In genomic region chr2:25402972-25403601, GRCm38 (mm10) we compare ENCODE assay signal across 8 mouse cellular contexts. TPM values are rescaled to one million over a fixed set of nuclear protein-coding genes. Genes with fewer than 3 reads are reported as not detected.
A peak's percentile ranks its signal among the peaks of the same experiment; 100 is the strongest.
DNase-seq lines count a peak whose midpoint lies in the region; ATAC-seq and TF ChIP-seq lines count a peak whose summit lies in the region.

No protein-coding gene starts in this region.

- peak overlapping the region; percentile 90 for H3K4me3 ChIP-seq in gastrocnemius, adult 2 months
- H3K4me3 ChIP-seq in hindbrain, postnatal 0 days (ENCODE audit: low read length), result peak overlapping the region; percentile 96
- H3K4me3 ChIP-seq in lung, postnatal 0 days (ENCODE audit: low read depth, low read length), result peak overlapping the region; percentile 44

- H3K27ac ChIP-seq in gastrocnemius, adult 2 months, result peak overlapping the region; percentile 84
- peak overlapping the region; percentile 91 for H3K27ac ChIP-seq in hindbrain, postnatal 0 days
- no peak overlapping the region for H3K27ac ChIP-seq in lung, postnatal 0 days (ENCODE audit: low read length)

- TF ChIP-seq EP300 in lung, postnatal 0 days (IDR thresholded peaks at IDR 0.05), result no peak

- 0% methylated on average over 38 of the region's 54 CpGs for WGBS in hindbrain, postnatal 0 days
- 6% methylated on average over 50 of the region's 54 CpGs for WGBS in lung, postnatal 0 days

- TF ChIP-seq CTCF in Patski (IDR thresholded peaks at IDR 0.05), result no peak
- no peak for TF ChIP-seq CTCF in gastrocnemius, adult 2 months (IDR thresholded peaks at IDR 0.05)
- TF ChIP-seq CTCF in hindbrain, postnatal 0 days (IDR thresholded peaks at IDR 0.05; ENCODE audit: low read depth), result no peak
- TF ChIP-seq CTCF in lung, postnatal 0 days (IDR thresholded peaks at IDR 0.05), result no peak

- no peaks in the 10 kb centered on the region for H3K27me3 ChIP-seq in Patski
- H3K27me3 ChIP-seq in hindbrain, postnatal 0 days (ENCODE audit: insufficient read depth, low read length), result peaks cover 12% of the 10 kb centered on the region; the same call in 1 of the 2 replicates
- H3K27me3 ChIP-seq in lung, postnatal 0 days (replicated peaks; ENCODE audit: insufficient read depth, low read length), result peaks cover 20% of the 10 kb centered on the region

- H3K9ac ChIP-seq in hindbrain, postnatal 0 days (replicated peaks; ENCODE audit: low read length), result peak overlapping the region; percentile 99
- H3K9ac ChIP-seq in lung, postnatal 0 days (replicated peaks; ENCODE audit: low read depth), result peak overlapping the region; percentile 34

- DNase-seq in Patski (ENCODE audit: low read depth, low spot score), result no peak
- peak; percentile 93 for DNase-seq in cerebellum, adult 9-11 months
- peak; percentile 76 for DNase-seq in gastrocnemius, adult 2 months
- peak; percentile 92 for DNase-seq in hindbrain, postnatal 0 days (ENCODE audit: low spot score)
- DNase-seq in layer of hippocampus, postnatal 36 days, result peak; percentile 90 to 92
- peak; percentile 41 for DNase-seq in lung, postnatal 0 days (ENCODE audit: low spot score)
- peak; percentile 60 for DNase-seq in retina, postnatal 7 days (ENCODE audit: low read depth, low spot score)

- ATAC-seq in Patski, result peak; percentile 54
- ATAC-seq in hindbrain, postnatal 0 days, result peak; percentile 79
- peak; percentile 53 for ATAC-seq in lung, postnatal 0 days
- ATAC-seq in megakaryocyte progenitor cell, adult 5-6 weeks (replicated peaks; ENCODE audit: poor library complexity), result no peak

- POLR2A ChIA-PET in Patski (lab: Charles Lee), result no interaction called here

- H3K4me2 ChIP-seq in hindbrain, postnatal 0 days (ENCODE audit: low read depth, low read length), result peak overlapping the region; percentile 62
- H3K4me2 ChIP-seq in lung, postnatal 0 days (replicated peaks; ENCODE audit: low read depth, low read length), result peak overlapping the region; percentile 69

- no peaks in the 10 kb centered on the region for H3K9me3 ChIP-seq in hindbrain, postnatal 0 days (ENCODE audit: low read length)
- H3K9me3 ChIP-seq in lung, postnatal 0 days (ENCODE audit: low read length), result no peaks in the 10 kb centered on the region

- intact Hi-C loops in gastrocnemius, adult 2 months (cut with DNase I), result no loop called here

- CTCF ChIA-PET in Patski (lab: Charles Lee), result interaction anchor here (1.0 to 10.9 kb wide), 3 partner anchors 20 to 42 kb away, joined by 3 to 119 read pairs (median 4); partner anchors contain the start of gene Sapcd2

- H3K4me1 ChIP-seq in hindbrain, postnatal 0 days (ENCODE audit: insufficient read depth, low read length), result peaks cover 23% of the 10 kb centered on the region; the same call in 1 of the 2 replicates
- no peaks in the 10 kb centered on the region for H3K4me1 ChIP-seq in lung, postnatal 0 days (ENCODE audit: insufficient read depth, low read depth, low read length)

- H3K36me3 ChIP-seq in hindbrain, postnatal 0 days (ENCODE audit: insufficient read depth, low read length), result peaks cover 16% of the 10 kb centered on the region; the same call in 1 of the 2 replicates
- no peaks in the 10 kb centered on the region for H3K36me3 ChIP-seq in lung, postnatal 0 days (ENCODE audit: insufficient read depth, low read length)

- in situ Hi-C loops in Patski (cut with MboI; ENCODE audit: low pct_unique_long_range_greater_than_20kb), result loop anchor here (5.0 kb wide), 1 partner anchor 36 kb away; the partner anchor contains the start of gene Uap1l1

RNA-seq across cellular contexts. Expression of gene Npdc1, which starts 3.9 kb away (rescaled TPM):
- polyA plus RNA-seq in Patski (2021), result 249 TPM
- total RNA-seq in gastrocnemius, adult 2 months (2021), result 10 to 100 TPM; 14.9 to 16.9 TPM
- 249 and 289 TPM in 2 replicates for total RNA-seq in hindbrain, postnatal 0 days (2014; rRNA removed)
- polyA plus RNA-seq in hindbrain, postnatal 0 days (2015; fragmentation: Nextera tagmentation; extraction: Ambion mirVana), result 416 and 422 TPM in 2 replicates
- total RNA-seq in layer of hippocampus, postnatal 36 days (2021), result 100 to 1,000 TPM; 422 to 431 TPM
- polyA plus RNA-seq in lung, postnatal 0 days (2015; fragmentation: Nextera tagmentation; extraction: Ambion mirVana), result 42.7 and 45.3 TPM in 2 replicates
- 1.5 TPM in 1 of 2 replicates, not detected in the other for total RNA-seq in megakaryocyte progenitor cell, adult 5-6 weeks (2015)
- 0.27 TPM in 1 of 2 replicates, not detected in the other for total RNA-seq in megakaryocyte progenitor cell, adult 5-6 weeks (2017)

RNA-seq across cellular contexts. Expression of gene Entpd2, which starts 7.4 kb away (rescaled TPM):
- 0.10 TPM for polyA plus RNA-seq in Patski (2021)
- 1 to 10 TPM; 6.5 to 8.8 TPM for total RNA-seq in gastrocnemius, adult 2 months (2021)
- total RNA-seq in hindbrain, postnatal 0 days (2014; rRNA removed), result 8.4 and 12.9 TPM in 2 replicates
- polyA plus RNA-seq in hindbrain, postnatal 0 days (2015; fragmentation: Nextera tagmentation; extraction: Ambion mirVana), result 10.8 and 12.3 TPM in 2 replicates
- 10 to 100 TPM; 14.9 to 16.1 TPM for total RNA-seq in layer of hippocampus, postnatal 36 days (2021)
- 2.6 and 2.8 TPM in 2 replicates for polyA plus RNA-seq in lung, postnatal 0 days (2015; fragmentation: Nextera tagmentation; extraction: Ambion mirVana)
- not detected in 2 replicates for total RNA-seq in megakaryocyte progenitor cell, adult 5-6 weeks (2015)
- total RNA-seq in megakaryocyte progenitor cell, adult 5-6 weeks (2017), result not detected in 2 replicates

RNA-seq across cellular contexts. Expression of gene Fut7, which starts 20.0 kb away (rescaled TPM):
- polyA plus RNA-seq in Patski (2021), result 0.09 TPM
- not detected for total RNA-seq in gastrocnemius, adult 2 months (2021)
- total RNA-seq in hindbrain, postnatal 0 days (2014; rRNA removed), result 1.0 TPM in 1 of 2 replicates, not detected in the other
- 0.18 and 0.20 TPM in 2 replicates for polyA plus RNA-seq in hindbrain, postnatal 0 days (2015; fragmentation: Nextera tagmentation; extraction: Ambion mirVana)
- under 1 TPM; 0.87 to 0.94 TPM for total RNA-seq in layer of hippocampus, postnatal 36 days (2021)
- polyA plus RNA-seq in lung, postnatal 0 days (2015; fragmentation: Nextera tagmentation; extraction: Ambion mirVana), result 0.32 and 0.45 TPM in 2 replicates
- 11.1 and 12.5 TPM in 2 replicates for total RNA-seq in megakaryocyte progenitor cell, adult 5-6 weeks (2015)
- 21.4 and 24.2 TPM in 2 replicates for total RNA-seq in megakaryocyte progenitor cell, adult 5-6 weeks (2017)

RNA-seq across cellular contexts. Expression of gene Abca2, which starts 25.4 kb away (rescaled TPM):
- 98.6 TPM for polyA plus RNA-seq in Patski (2021)
- total RNA-seq in gastrocnemius, adult 2 months (2021), result 10 to 100 TPM; 15.1 to 15.3 TPM
- total RNA-seq in hindbrain, postnatal 0 days (2014; rRNA removed), result 84.6 and 94.9 TPM in 2 replicates
- polyA plus RNA-seq in hindbrain, postnatal 0 days (2015; fragmentation: Nextera tagmentation; extraction: Ambion mirVana), result 10.7 and 12.5 TPM in 2 replicates
- total RNA-seq in layer of hippocampus, postnatal 36 days (2021), result 100 to 1,000 TPM; 147 to 167 TPM
- 2.7 and 4.0 TPM in 2 replicates for polyA plus RNA-seq in lung, postnatal 0 days (2015; fragmentation: Nextera tagmentation; extraction: Ambion mirVana)
- 66.7 and 70.5 TPM in 2 replicates for total RNA-seq in megakaryocyte progenitor cell, adult 5-6 weeks (2015)
- 26.9 and 29.5 TPM in 2 replicates for total RNA-seq in megakaryocyte progenitor cell, adult 5-6 weeks (2017)

RNA-seq across cellular contexts. Expression of gene Sapcd2, which starts 31.0 kb away (rescaled TPM):
- polyA plus RNA-seq in Patski (2021), result 11.4 TPM
- total RNA-seq in gastrocnemius, adult 2 months (2021), result not detected
- 38.1 and 40.2 TPM in 2 replicates for total RNA-seq in hindbrain, postnatal 0 days (2014; rRNA removed)
- polyA plus RNA-seq in hindbrain, postnatal 0 days (2015; fragmentation: Nextera tagmentation; extraction: Ambion mirVana), result 20.2 and 22.0 TPM in 2 replicates
- total RNA-seq in layer of hippocampus, postnatal 36 days (2021), result 1 to 10 TPM; 3.7 to 4.6 TPM
- 2.2 and 2.4 TPM in 2 replicates for polyA plus RNA-seq in lung, postnatal 0 days (2015; fragmentation: Nextera tagmentation; extraction: Ambion mirVana)
- total RNA-seq in megakaryocyte progenitor cell, adult 5-6 weeks (2015), result 6.0 and 10.8 TPM in 2 replicates
- 5.8 and 6.7 TPM in 2 replicates for total RNA-seq in megakaryocyte progenitor cell, adult 5-6 weeks (2017)

Comparison
In these comparisons a context has a peak if more than half of its experiments do, and no peak if none do; other contexts are left out.
1. H3K4me3 ChIP-seq: peak in every context shown above with its lines; median percentile 96 in hindbrain, postnatal 0 days; 90 in gastrocnemius, adult 2 months; 44 in lung, postnatal 0 days.
2. RNA of gene Npdc1, which starts 3.9 kb away (total RNA-seq): 422 to 431 TPM in layer of hippocampus, postnatal 36 days and 249 to 289 TPM in hindbrain, postnatal 0 days; 14.9 to 16.9 TPM in gastrocnemius, adult 2 months and 0.27 to 1.5 TPM in megakaryocyte progenitor cell, adult 5-6 weeks; every median in the first group is over 10 times any median in the second.